Mouse (Mus musculus) hindbrain, embryonic 11.5 days (tissue): ENCODE results near the gene Olfr1428. TPM values are rescaled to one million over a fixed set of nuclear protein-coding genes. Genes with fewer than 3 reads are reported as not detected.
"Not testable (repeated sequence)": the region's sequence is repeated elsewhere in the genome, so short reads cannot be mapped to it uniquely, and the experiment has no call there.

Experiments
- ATAC-seq: fragments of 200-750 bp; cut with Nextera tagmentation; 2 replicates; pipeline ENCODE4 v1.8.0; 2017; ENCODE audit warnings: mild to moderate bottlenecking, moderate TSS enrichment, moderate library complexity; ENCODE audit not compliant: low FRiP score
- DNase-seq: peaks from one replicate; pipeline ENCODE4 v3.0.0-alpha.2; 2015; ENCODE audit warnings: low spot score
- H3K27ac ChIP-seq: fragments of 300-500 bp; sonication (generic); 2 replicates; pipeline ENCODE4 v1.5.1; 2014; ENCODE audit warnings: mild to moderate bottlenecking, low read depth, low read length
- H3K27me3 ChIP-seq: fragments of 300-500 bp; sonication (generic); 2 replicates; pipeline ENCODE4 v1.6.1; 2014; ENCODE audit warnings: mild to moderate bottlenecking, low read length, moderate library complexity, mixed read lengths; ENCODE audit not compliant: control insufficient read depth, insufficient read depth
- H3K36me3 ChIP-seq: fragments of 300-500 bp; sonication (generic); 2 replicates; pipeline ENCODE4 v1.6.1; 2014; ENCODE audit warnings: mild to moderate bottlenecking, low read length, moderate library complexity, mixed read lengths; ENCODE audit not compliant: control insufficient read depth, insufficient read depth
- H3K4me1 ChIP-seq: fragments of 300-500 bp; sonication (generic); replicated peaks from 2 replicates; pipeline ENCODE4 v1.6.1; 2014; ENCODE audit warnings: low read length, mixed read lengths; ENCODE audit not compliant: control insufficient read depth, insufficient read depth
- H3K4me2 ChIP-seq: fragments of 300-500 bp; sonication (generic); replicated peaks from 2 replicates; pipeline ENCODE4 v1.6.1; 2014; ENCODE audit warnings: mild to moderate bottlenecking, low read depth, low read length
- H3K4me3 ChIP-seq: fragments of 300-500 bp; sonication (generic); 2 replicates; pipeline ENCODE4 v1.5.1; 2014; ENCODE audit warnings: low read depth, low read length
- H3K9ac ChIP-seq: fragments of 300-500 bp; sonication (generic); 2 replicates; pipeline ENCODE4 v1.6.1; 2014; ENCODE audit warnings: low read depth, low read length
- H3K9me3 ChIP-seq: fragments of 300-500 bp; sonication (generic); 2 replicates; pipeline ENCODE4 v1.6.1; 2016; ENCODE audit warnings: low read length; ENCODE audit not compliant: control insufficient read depth
- WGBS: fragments of 180-500 bp; shearing (Covaris S2); extraction: QIAGEN DNeasy Blood & Tissue Kit; methylation state at CpG from one replicate; pipeline ENCODE4 v1.1.7; 2014; 5-methylcytosine and 5-hydroxymethylcytosine counted together
- polyA plus RNA-seq: library from polyadenylated mRNA; unstranded; fragments of >200 nt; fragmentation: Nextera tagmentation; extraction: Ambion mirVana; gene quantifications from 2 replicates; pipeline ENCODE4 v1.2.1, GENCODE M21; 2014

Olfr1428 gene
- polyA plus RNA-seq, 1 experiment from 2014 or later: not detected

DNA sequence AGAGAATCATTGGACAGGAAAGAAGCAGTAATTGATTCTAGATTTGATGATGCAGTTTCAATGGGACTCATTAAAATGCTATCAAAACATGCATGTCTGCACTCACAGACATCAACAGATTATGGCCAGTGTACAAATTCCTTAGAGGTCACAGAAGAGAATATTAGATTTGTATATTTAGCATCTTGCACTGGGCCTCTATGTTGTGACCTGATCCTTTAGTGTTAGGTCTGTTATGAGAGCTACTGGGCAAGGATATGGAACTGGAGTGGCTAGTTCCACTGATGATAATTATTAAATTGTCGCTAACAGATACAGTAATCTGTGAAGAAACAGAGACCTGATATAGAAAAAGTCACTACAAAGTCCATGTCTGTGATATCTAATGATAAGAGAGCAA, 23.8 kb downstream of the Olfr1428 start, which contains the start of gene Olfr1426:
Gene Olfr1426, minus strand, starts transcription at position 101 of the 400 bp plus-strand sequence.
- 77% methylated on average over 1 of the region's 1 CpGs for WGBS
- Histone ChIP-seq H3K27ac (no peak within 1 kb of the TSS), H3K27me3 (no peaks in the 10 kb centered on the region), H3K9me3 (no peaks in the 10 kb centered on the region), H3K9ac (no peak within 1 kb of the TSS), H3K4me3 (no peak within 1 kb of the TSS), H3K4me1 (no peaks in the 10 kb centered on the region), H3K4me2 (no peak within 1 kb of the TSS), H3K36me3 (no peaks in the 10 kb centered on the region)
- ATAC-seq: no peak
- no peak for DNase-seq

DNA sequence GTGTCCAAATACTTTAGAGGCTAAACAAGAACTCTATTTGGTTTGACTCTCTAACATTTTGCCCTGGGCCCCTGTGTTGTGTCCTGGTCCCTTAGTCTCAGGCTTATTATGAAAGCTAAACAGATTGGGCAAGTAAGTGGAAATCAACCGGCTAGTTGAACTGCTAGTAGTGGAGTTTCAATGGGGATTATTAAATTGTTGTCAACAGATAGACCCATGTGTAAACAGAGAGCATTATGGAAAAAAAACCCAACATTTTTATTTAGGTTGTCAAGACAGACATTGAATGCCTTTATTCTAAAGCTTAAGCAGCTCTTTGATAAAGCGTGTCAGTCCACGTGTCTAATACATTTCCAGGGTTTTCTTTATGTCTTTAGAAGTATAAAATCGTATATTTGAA, 38.1 kb downstream of the Olfr1428 start, which contains the start of gene Olfr1425:
Gene Olfr1425, minus strand, starts transcription at position 101 of the 400 bp plus-strand sequence.
- H3K27me3 ChIP-seq, H3K27ac ChIP-seq, H3K9me3 ChIP-seq, H3K4me2 ChIP-seq, H3K9ac ChIP-seq, H3K36me3 ChIP-seq, H3K4me1 ChIP-seq, H3K4me3 ChIP-seq, DNase-seq, ATAC-seq: not testable (repeated sequence)
- WGBS: 85% methylated on average over 4 of the region's 4 CpGs

DNA sequence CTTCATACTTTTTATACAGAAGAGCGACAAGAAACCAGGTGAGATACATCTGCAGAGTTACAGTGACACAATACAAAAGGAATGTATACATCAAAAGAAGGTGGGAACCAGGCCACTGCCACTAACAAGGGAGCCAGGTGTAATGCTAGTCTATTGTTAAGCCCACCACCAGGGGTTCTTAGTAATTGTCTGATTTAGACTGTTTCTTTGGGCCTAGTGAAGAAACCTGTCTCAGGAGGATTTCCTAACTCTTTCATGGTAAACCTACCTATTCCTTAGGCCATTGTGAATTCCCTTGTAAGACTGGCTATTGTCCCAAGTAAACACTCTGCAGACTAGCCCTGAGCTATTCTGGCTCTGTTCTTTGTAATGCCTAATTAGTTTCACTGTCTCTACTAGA, 46.2 kb downstream of the Olfr1428 start:
- not testable (repeated sequence) for H3K4me1 ChIP-seq, H3K27ac ChIP-seq, H3K4me3 ChIP-seq, H3K27me3 ChIP-seq, DNase-seq, H3K9ac ChIP-seq, H3K4me2 ChIP-seq, H3K9me3 ChIP-seq, ATAC-seq, H3K36me3 ChIP-seq
- WGBS: 82% methylated on average over 1 of the region's 1 CpGs

DNA sequence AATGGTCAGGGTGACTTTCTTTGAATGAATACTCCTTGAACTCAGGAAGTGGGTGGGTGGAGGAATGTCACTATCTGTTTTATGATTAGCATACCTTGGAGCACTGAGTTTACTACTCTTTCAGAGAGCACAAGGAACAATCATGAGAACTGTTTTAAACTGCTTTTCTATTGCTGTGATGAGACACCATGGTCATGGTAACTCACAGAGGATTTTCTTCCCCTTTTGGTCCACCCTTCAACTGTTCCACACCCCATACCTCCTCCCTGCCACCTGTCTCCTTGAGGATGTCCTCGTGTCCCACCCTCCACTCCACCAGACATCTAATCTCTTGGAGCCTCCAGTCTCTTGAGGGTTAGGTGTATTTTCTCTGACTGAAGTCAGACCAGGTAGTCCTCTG, 47.9 kb downstream of the Olfr1428 start:
- H3K36me3 ChIP-seq, ATAC-seq, H3K27me3 ChIP-seq, H3K27ac ChIP-seq, H3K9ac ChIP-seq, H3K4me1 ChIP-seq, H3K4me2 ChIP-seq, H3K4me3 ChIP-seq, DNase-seq, H3K9me3 ChIP-seq: not testable (repeated sequence)
- 91% methylated on average over 1 of the region's 1 CpGs for WGBS

DNA sequence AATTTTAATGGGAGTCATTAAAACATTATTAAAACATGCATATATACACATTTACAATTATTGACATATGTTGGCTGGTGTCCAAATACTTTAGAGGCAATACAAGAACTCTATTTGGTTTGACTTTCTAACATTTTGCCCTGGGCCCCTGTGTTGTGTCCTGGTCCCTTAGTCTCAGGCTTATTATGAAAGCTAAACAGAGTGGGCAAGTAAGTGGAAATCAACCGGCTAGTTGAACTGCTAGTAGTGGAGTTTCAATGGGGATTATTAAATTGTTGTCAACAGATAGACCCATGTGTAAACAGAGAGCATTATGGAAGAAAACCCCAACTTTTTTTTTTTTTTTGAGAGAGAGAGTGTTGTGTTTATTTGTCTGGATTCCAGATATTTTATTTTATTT, 53.1 kb downstream of the Olfr1428 start, which contains the start of gene Olfr1424:
Gene Olfr1424, minus strand, starts transcription at position 101 of the 400 bp plus-strand sequence.
- ATAC-seq, H3K27ac ChIP-seq, H3K9me3 ChIP-seq, H3K4me2 ChIP-seq, H3K27me3 ChIP-seq, DNase-seq, H3K9ac ChIP-seq, H3K4me1 ChIP-seq, H3K36me3 ChIP-seq, H3K4me3 ChIP-seq: not testable (repeated sequence)
- WGBS: 83% methylated on average over 1 of the region's 1 CpGs

Other genes with a start within 250 kb of the Olfr1428 start
- not detected in 2 replicates for gene Olfr1419, start 240.8 kb downstream of the Olfr1428 start, polyA plus RNA-seq
- 0.15 TPM in 1 of 2 replicates, not detected in the other for gene Olfr1420, start 229.3 kb downstream of the Olfr1428 start, polyA plus RNA-seq
- 26.5 and 29.2 TPM in 2 replicates for gene Patl1, start 203.5 kb downstream of the Olfr1428 start, polyA plus RNA-seq
- gene Osbp, start 150.0 kb downstream of the Olfr1428 start, polyA plus RNA-seq: 7.5 and 8.3 TPM in 2 replicates
- gene Olfr1423, start 74.6 kb downstream of the Olfr1428 start, polyA plus RNA-seq: not detected in 2 replicates
- gene Olfr1424, start 53.2 kb downstream of the Olfr1428 start, polyA plus RNA-seq: not detected in 2 replicates
- gene Olfr1425, start 38.2 kb downstream of the Olfr1428 start, polyA plus RNA-seq: not detected in 2 replicates
- gene Olfr1426, start 23.9 kb downstream of the Olfr1428 start, polyA plus RNA-seq: not detected in 2 replicates
- not detected in 2 replicates for gene Olfr1427, start 12.6 kb downstream of the Olfr1428 start, polyA plus RNA-seq
- gene Olfr76, start 7.3 kb upstream of the Olfr1428 start, polyA plus RNA-seq: not detected in 2 replicates
- gene Olfr1555-ps1, start 54.2 kb upstream of the Olfr1428 start, polyA plus RNA-seq: not detected in 2 replicates
- gene Olfr1431, start 84.7 kb upstream of the Olfr1428 start, polyA plus RNA-seq: not detected in 2 replicates
- gene Olfr1432, start 116.7 kb upstream of the Olfr1428 start, polyA plus RNA-seq: not detected in 2 replicates
- gene Olfr262, start 125.8 kb upstream of the Olfr1428 start, polyA plus RNA-seq: not detected in 2 replicates
- not detected in 2 replicates for gene Olfr235, start 145.1 kb upstream of the Olfr1428 start, polyA plus RNA-seq
- gene Olfr1434, start 164.0 kb upstream of the Olfr1428 start, polyA plus RNA-seq: not detected in 2 replicates
- not detected in 2 replicates for gene Olfr1436, start 183.2 kb upstream of the Olfr1428 start, polyA plus RNA-seq
- not detected in 2 replicates for gene Olfr1437, start 209.2 kb upstream of the Olfr1428 start, polyA plus RNA-seq
- gene Olfr1438-ps1, start 220.0 kb upstream of the Olfr1428 start, polyA plus RNA-seq: not detected in 2 replicates